Mouse (Mus musculus) stomach, embryonic 15.5 days (tissue): ENCODE measurements around the gene Ampd2. TPM values are rescaled to one million over a fixed set of nuclear protein-coding genes. Genes with fewer than 3 reads are reported as not detected.

ENCODE experiments used
- ATAC-seq: fragments of 200-750 bp; cut with Nextera tagmentation; 2 replicates; pipeline ENCODE4 v1.8.0; 2017; ENCODE audit warnings: low read depth, moderate number of reproducible peaks, moderate TSS enrichment; ENCODE audit not compliant: insufficient read depth, low FRiP score
- H3K27ac ChIP-seq: fragments of 300-500 bp; sonication (generic); 2 replicates; pipeline ENCODE4 v1.5.1; 2015; ENCODE audit warnings: mild to moderate bottlenecking, inconsistent platforms
- H3K27me3 ChIP-seq: fragments of 300-500 bp; sonication (generic); replicated peaks from 2 replicates; pipeline ENCODE4 v1.6.1; 2015; ENCODE audit warnings: inconsistent platforms
- H3K36me3 ChIP-seq: fragments of 300-500 bp; sonication (generic); 2 replicates; pipeline ENCODE4 v1.6.1; 2015; ENCODE audit warnings: inconsistent platforms
- H3K4me1 ChIP-seq: fragments of 300-500 bp; sonication (generic); 2 replicates; pipeline ENCODE4 v1.6.1; 2015; ENCODE audit warnings: inconsistent platforms
- H3K4me2 ChIP-seq: fragments of 300-500 bp; sonication (generic); 2 replicates; pipeline ENCODE4 v1.6.1; 2015; ENCODE audit warnings: mild to moderate bottlenecking, inconsistent platforms
- H3K4me3 ChIP-seq: fragments of 300-500 bp; sonication (generic); replicated peaks from 2 replicates; pipeline ENCODE4 v1.5.1; 2015; ENCODE audit warnings: inconsistent platforms
- H3K9ac ChIP-seq: fragments of 300-500 bp; sonication (generic); 2 replicates; pipeline ENCODE4 v1.6.1; 2015; ENCODE audit warnings: inconsistent platforms
- H3K9me3 ChIP-seq: fragments of 300-500 bp; sonication (generic); 2 replicates; pipeline ENCODE4 v1.6.1; 2016; ENCODE audit warnings: inconsistent platforms
- WGBS: fragments of 180-500 bp; shearing (Covaris S2); methylation state at CpG from one replicate; pipeline ENCODE4 v1.1.7; 2015; 5-methylcytosine and 5-hydroxymethylcytosine counted together
- polyA plus RNA-seq: library from polyadenylated mRNA; unstranded; fragments of >200 nt; fragmentation: Nextera tagmentation; extraction: Ambion mirVana; gene quantifications from 2 replicates; pipeline ENCODE4 v1.2.1, GENCODE M21; 2015

Gene Ampd2
- polyA plus RNA-seq, 1 experiment from 2014 or later = 49.0 TPM

DNA sequence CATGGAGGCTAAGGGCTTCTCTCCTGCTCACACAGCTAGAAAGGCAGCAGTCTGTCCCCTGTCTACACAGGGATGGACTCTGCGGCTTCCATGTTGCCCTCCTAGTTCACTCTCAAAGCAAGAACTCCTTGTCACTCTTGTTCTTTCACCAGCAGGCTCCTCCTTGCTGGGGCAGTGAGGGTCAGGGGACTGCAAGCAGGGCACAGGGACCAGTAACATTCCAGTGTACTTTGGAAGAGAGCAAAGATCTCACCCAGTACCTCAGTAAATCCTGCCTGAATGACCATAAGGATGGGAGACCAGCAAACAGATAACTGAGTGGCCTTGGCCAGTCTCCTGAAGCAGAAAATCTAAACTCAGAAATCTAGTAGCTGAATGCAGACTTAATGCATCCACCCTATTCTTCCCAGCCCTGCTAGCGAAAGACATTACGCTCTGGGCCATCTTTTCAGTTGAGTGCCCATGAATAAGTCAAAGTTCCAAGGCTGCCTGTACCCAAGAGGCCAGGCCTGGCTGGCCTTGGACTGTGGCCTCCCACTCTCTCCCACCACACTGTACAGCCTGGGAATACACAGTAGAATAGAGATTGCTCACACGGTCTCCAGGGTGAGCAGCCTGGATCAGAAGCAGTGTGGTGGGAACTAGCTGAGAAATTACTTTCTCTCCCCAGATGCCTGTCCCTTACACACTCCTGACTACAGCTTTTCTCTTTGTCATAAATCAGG, 57.6 kb downstream of the Ampd2 start:
- no peaks in the 10 kb centered on the region for H3K36me3 ChIP-seq
- no peaks in the 10 kb centered on the region for H3K27me3 ChIP-seq
- H3K4me3 ChIP-seq = no peak overlapping the region
- 84% methylated on average over 4 of the region's 4 CpGs for WGBS
- no peaks in the 10 kb centered on the region for H3K9me3 ChIP-seq
- H3K4me2 ChIP-seq = no peak overlapping the region
- H3K27ac ChIP-seq = no peak overlapping the region
- ATAC-seq = no peak
- H3K9ac ChIP-seq = no peak overlapping the region
- H3K4me1 ChIP-seq = no peaks in the 10 kb centered on the region

DNA sequence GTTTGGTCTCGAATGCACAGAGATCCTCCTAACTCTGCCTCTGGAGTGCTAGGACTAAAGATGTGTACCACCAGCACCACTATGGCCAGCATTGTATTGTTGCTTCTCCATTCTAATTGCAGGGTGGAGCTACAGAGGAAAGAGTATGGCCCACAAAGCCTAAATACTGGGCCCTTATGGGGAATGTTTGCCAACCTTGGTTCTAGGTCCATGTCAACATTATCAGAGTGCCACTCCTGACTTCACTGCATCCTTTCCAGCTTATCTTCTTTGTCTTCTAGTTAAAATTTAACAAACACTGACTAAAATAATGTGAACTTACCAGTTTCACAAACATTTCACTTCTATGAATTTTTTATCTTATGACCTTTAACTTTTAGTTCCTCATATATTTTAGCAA, 59.9 kb downstream of the Ampd2 start:
- WGBS = 58% methylated on average over 1 of the region's 1 CpGs
- Histone ChIP-seq H3K27me3 (no peaks in the 10 kb centered on the region), H3K36me3 (no peaks in the 10 kb centered on the region), H3K4me1 (no peaks in the 10 kb centered on the region), H3K4me3 (no peak overlapping the region), H3K27ac (peak overlapping the region; percentile 77), H3K9me3 (no peaks in the 10 kb centered on the region), H3K9ac (no peak overlapping the region), H3K4me2 (no peak overlapping the region)
- peak; percentile 36; the same call in 1 of the 2 replicates for ATAC-seq

DNA sequence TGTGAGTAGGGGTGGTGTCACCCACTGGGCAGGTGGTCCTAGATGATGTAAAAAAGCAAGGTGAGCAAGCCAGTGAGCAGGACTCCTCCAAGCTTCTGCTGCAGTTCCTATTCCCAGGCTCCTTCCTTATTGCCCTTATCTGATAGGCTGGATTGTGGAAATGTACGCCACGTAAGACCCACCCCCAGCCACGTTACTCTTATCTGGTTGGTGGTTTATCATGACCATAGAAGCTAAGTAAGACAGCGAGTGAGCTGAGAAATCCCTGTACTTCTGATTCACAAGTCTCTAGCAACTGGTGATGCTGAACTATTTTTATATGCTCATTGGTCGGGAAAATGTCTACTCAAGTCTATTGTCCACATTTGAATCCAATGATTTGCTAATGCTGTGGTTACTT, 60.4 kb downstream of the Ampd2 start:
- no peaks in the 10 kb centered on the region for H3K27me3 ChIP-seq
- ATAC-seq = peak; percentile 41; the same call in 1 of the 2 replicates
- no peak overlapping the region for H3K9ac ChIP-seq
- no peak overlapping the region for H3K4me2 ChIP-seq
- H3K27ac ChIP-seq = peak overlapping the region; percentile 77
- H3K4me3 ChIP-seq = no peak overlapping the region
- H3K9me3 ChIP-seq = no peaks in the 10 kb centered on the region
- WGBS = 67% methylated on average over 5 of the region's 5 CpGs
- no peaks in the 10 kb centered on the region for H3K4me1 ChIP-seq
- H3K36me3 ChIP-seq = no peaks in the 10 kb centered on the region

DNA sequence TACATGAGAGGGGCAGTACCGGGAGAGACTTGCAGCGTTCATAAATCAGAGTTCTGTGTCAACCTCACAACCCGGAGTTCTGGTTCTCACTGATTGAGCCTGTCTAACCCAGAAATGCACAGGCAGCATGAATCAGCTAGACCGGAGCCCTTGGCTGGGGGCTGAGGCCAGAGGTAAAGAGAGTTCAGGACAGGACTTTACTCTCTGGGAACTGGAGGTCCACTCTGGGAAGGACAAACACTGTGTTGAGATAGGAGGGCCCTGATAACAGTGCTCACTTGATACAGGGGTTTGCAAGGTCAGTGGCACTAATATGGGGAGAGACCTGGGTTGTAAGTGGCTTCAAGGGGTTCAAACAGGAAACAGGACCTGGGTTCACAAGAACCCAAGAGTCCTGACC, 61.1 kb downstream of the Ampd2 start:
- Histone ChIP-seq H3K4me2 (no peak overlapping the region), H3K27ac (peak overlapping the region; percentile 77), H3K4me1 (no peaks in the 10 kb centered on the region), H3K9ac (no peak overlapping the region), H3K27me3 (no peaks in the 10 kb centered on the region), H3K36me3 (no peaks in the 10 kb centered on the region), H3K4me3 (no peak overlapping the region), H3K9me3 (no peaks in the 10 kb centered on the region)
- peak; percentile 71; the same call in 1 of the 2 replicates for ATAC-seq
- 37% methylated on average over 4 of the region's 4 CpGs for WGBS

Other genes with a start within 250 kb of the Ampd2 start
- gene Eps8l3, start 209.4 kb downstream of the Ampd2 start, polyA plus RNA-seq = 34.9 and 49.0 TPM in 2 replicates
- 149 and 159 TPM in 2 replicates for gene Gstm5, start 190.8 kb downstream of the Ampd2 start, polyA plus RNA-seq
- gene Gstm7, start 154.8 kb downstream of the Ampd2 start, polyA plus RNA-seq = 27.1 and 34.6 TPM in 2 replicates
- 9.3 and 12.4 TPM in 2 replicates for gene Gstm6, start 142.9 kb downstream of the Ampd2 start, polyA plus RNA-seq
- gene Gstm3, start 117.4 kb downstream of the Ampd2 start, polyA plus RNA-seq = 70.3 and 88.2 TPM in 2 replicates
- gene Gstm2, start 100.2 kb downstream of the Ampd2 start, polyA plus RNA-seq = 173 and 200 TPM in 2 replicates
- gene Gstm1, start 68.7 kb downstream of the Ampd2 start, polyA plus RNA-seq = 546 and 570 TPM in 2 replicates
- 23.0 and 28.8 TPM in 2 replicates for gene Gstm4, start 41.8 kb downstream of the Ampd2 start, polyA plus RNA-seq
- gene Gnat2, start 6.1 kb upstream of the Ampd2 start, polyA plus RNA-seq = 1.8 and 2.5 TPM in 2 replicates
- 161 and 169 TPM in 2 replicates for gene Gnai3, start 59.5 kb upstream of the Ampd2 start, polyA plus RNA-seq
- gene Gpr61, start 68.2 kb upstream of the Ampd2 start, polyA plus RNA-seq = 0.19 TPM in 2 replicates
- 3.8 and 4.4 TPM in 2 replicates for gene Amigo1, start 99.7 kb upstream of the Ampd2 start, polyA plus RNA-seq
- gene Cyb561d1, start 114.6 kb upstream of the Ampd2 start, polyA plus RNA-seq = 3.7 and 4.2 TPM in 2 replicates
- gene Atxn7l2, start 124.3 kb upstream of the Ampd2 start, polyA plus RNA-seq = 11.6 and 13.3 TPM in 2 replicates
- gene Sypl2, start 140.0 kb upstream of the Ampd2 start, polyA plus RNA-seq = 0.23 and 0.48 TPM in 2 replicates
- 254 and 273 TPM in 2 replicates for gene Psma5, start 170.3 kb upstream of the Ampd2 start, polyA plus RNA-seq
- gene Sort1, start 197.4 kb upstream of the Ampd2 start, polyA plus RNA-seq = 12.4 and 14.2 TPM in 2 replicates